Mouse (Mus musculus) large intestine, adult 2 months (tissue): Measurements from ENCODE around the gene Fam207a. TPM values are rescaled to one million over a fixed set of nuclear protein-coding genes. Genes with fewer than 3 reads are reported as not detected.

Experiments used
- polyA plus RNA-seq: library from polyadenylated mRNA; depleted of rRNA; stranded (reverse); fragments of >200 nt; gene quantifications from 2 replicates; pipeline ENCODE4 v1.2.3, GENCODE M21; 2012; rRNA removed

Fam207a gene
- polyA plus RNA-seq, 1 experiment: 31.2 TPM

Other genes with a start within 250 kb of the Fam207a start
- gene Adarb1, start 97.5 kb downstream of the Fam207a start, polyA plus RNA-seq: 0.63 and 1.2 TPM in 2 replicates
- gene Itgb2, start 14.5 kb upstream of the Fam207a start, polyA plus RNA-seq: 19.2 and 25.3 TPM in 2 replicates
- 158 and 222 TPM in 2 replicates for gene Pttg1ip, start 65.9 kb upstream of the Fam207a start, polyA plus RNA-seq
- 293 and 338 TPM in 2 replicates for gene Sumo3, start 90.3 kb upstream of the Fam207a start, polyA plus RNA-seq
- gene Gm49325, start 90.4 kb upstream of the Fam207a start, polyA plus RNA-seq: not detected in 2 replicates
- gene Ube2g2, start 106.5 kb upstream of the Fam207a start, polyA plus RNA-seq: 27.7 and 31.4 TPM in 2 replicates
- gene Tspear, start 170.8 kb upstream of the Fam207a start, polyA plus RNA-seq: 0.52 and 0.94 TPM in 2 replicates
- not detected in 2 replicates for gene Gm19402, start 175.0 kb upstream of the Fam207a start, polyA plus RNA-seq
- gene Gm9508, start 181.4 kb upstream of the Fam207a start, polyA plus RNA-seq: not detected in 2 replicates
- gene Gm10272, start 190.8 kb upstream of the Fam207a start, polyA plus RNA-seq: not detected in 2 replicates
- gene Gm10024, start 195.7 kb upstream of the Fam207a start, polyA plus RNA-seq: not detected in 2 replicates
- gene Gm10142, start 200.0 kb upstream of the Fam207a start, polyA plus RNA-seq: not detected in 2 replicates
- not detected in 2 replicates for gene Krtap12-1, start 204.8 kb upstream of the Fam207a start, polyA plus RNA-seq
- not detected in 2 replicates for gene Gm10100, start 210.7 kb upstream of the Fam207a start, polyA plus RNA-seq
- gene Gm18596, start 226.9 kb upstream of the Fam207a start, polyA plus RNA-seq: not detected in 2 replicates
- not detected in 2 replicates for gene Gm9736, start 235.6 kb upstream of the Fam207a start, polyA plus RNA-seq
- not detected in 2 replicates for gene Gm3233, start 243.9 kb upstream of the Fam207a start, polyA plus RNA-seq